Mouse (Mus musculus): ENCODE data around the gene Adarb2. TPM values are rescaled to one million over a fixed set of nuclear protein-coding genes. Genes with fewer than 3 reads are reported as not detected.

Adarb2 gene
- total RNA-seq, 1 experiment from 2014 or later, result not detected

DNA sequence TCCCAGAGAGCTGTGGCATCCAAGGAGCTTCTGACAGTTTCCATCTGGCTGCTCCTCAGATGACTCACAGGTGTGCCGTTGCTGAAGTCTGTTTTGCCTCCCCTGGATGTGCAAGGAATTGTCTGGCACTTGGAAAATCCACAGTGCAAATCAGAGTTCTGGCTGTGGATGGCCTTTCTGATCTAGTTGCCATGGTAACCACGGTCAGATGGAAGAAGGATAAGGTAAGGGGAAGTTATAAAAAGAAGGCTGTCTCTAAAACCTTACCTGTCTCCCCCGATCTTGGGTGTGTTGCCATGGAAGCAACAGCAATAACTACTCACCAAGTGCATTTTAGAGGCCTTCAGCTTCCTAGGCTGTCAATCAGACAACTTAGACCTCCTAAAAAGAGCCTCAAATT is 273.6 kb downstream of the Adarb2 start:
- no peak for ATAC-seq (replicated peaks; ENCODE audit: insufficient number of reproducible peaks, low FRiP score, low TSS enrichment, poor library complexity, severe bottlenecking)

GRCm38 (mm10) chr13:8478731-8479130 is 276.1 kb downstream of the Adarb2 start:
- no peak for ATAC-seq (replicated peaks; ENCODE audit: insufficient number of reproducible peaks, low FRiP score, low TSS enrichment, poor library complexity, severe bottlenecking)

DNA sequence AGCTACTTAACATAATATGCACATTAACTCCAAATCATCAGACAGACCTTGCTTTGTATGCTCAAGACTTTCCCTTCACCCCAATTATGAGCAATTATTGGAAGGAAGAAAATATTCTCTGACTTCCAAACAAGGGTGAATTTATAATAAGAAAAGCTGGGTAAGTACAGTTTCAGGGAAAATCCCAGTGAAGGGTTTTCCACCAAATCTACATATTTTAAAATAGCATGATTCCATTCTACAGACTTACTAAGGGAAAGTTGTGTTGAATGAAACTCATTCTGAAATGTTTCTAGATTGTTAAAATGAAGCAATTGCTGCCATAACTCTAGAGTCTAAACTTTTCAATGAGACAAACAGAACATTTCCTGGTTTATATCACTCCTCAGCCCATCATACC is 277.3 kb downstream of the Adarb2 start:
- ATAC-seq (replicated peaks; ENCODE audit: insufficient number of reproducible peaks, low FRiP score, low TSS enrichment, poor library complexity, severe bottlenecking), result no peak

- no peak for ATAC-seq (replicated peaks; ENCODE audit: insufficient number of reproducible peaks, low FRiP score, low TSS enrichment, poor library complexity, severe bottlenecking)
These were observed 278.7 kb downstream of the Adarb2 start for GRCm38 (mm10) chr13:8481347-8481746.

DNA sequence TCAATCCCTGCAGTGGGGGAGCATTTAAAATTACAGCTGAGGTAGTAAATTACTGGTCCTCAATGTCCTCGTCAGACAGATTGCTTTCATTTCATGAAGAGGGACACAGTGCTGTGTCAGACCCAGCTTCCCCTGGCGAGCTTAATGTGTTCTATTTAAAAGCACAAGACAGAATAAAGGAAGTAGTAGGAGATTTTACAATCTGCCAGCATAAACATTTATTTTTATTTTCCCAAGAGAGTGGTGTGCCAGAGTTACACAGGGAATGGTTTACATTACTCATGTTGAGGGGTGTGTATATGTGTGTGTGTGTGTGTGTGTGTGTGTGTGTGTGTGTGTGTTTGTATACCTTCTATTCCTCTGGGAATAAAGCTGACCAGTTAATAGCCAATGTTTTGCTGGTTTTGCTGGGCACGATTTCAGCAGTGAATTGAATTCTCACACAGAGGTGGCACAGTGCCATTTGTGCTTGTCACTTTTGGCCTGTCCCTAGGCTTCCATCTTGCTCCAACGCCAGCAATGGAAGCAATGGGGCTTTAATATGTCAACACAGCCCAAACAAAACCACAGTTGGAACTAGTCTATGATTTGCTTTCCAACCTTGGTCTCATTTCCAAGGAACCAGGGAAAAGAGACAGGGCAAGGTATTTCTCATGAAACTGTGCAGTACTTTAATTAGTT is 282.1 kb downstream of the Adarb2 start:
- no peak for ATAC-seq (replicated peaks; ENCODE audit: insufficient number of reproducible peaks, low FRiP score, low TSS enrichment, poor library complexity, severe bottlenecking)

- no peak for ATAC-seq (replicated peaks; ENCODE audit: insufficient number of reproducible peaks, low FRiP score, low TSS enrichment, poor library complexity, severe bottlenecking)
These were observed 285.2 kb downstream of the Adarb2 start for GRCm38 (mm10) chr13:8487756-8488434.

- no peak for ATAC-seq (replicated peaks; ENCODE audit: insufficient number of reproducible peaks, low FRiP score, low TSS enrichment, poor library complexity, severe bottlenecking)
These were observed 290.7 kb downstream of the Adarb2 start for GRCm38 (mm10) chr13:8493363-8493762.

DNA sequence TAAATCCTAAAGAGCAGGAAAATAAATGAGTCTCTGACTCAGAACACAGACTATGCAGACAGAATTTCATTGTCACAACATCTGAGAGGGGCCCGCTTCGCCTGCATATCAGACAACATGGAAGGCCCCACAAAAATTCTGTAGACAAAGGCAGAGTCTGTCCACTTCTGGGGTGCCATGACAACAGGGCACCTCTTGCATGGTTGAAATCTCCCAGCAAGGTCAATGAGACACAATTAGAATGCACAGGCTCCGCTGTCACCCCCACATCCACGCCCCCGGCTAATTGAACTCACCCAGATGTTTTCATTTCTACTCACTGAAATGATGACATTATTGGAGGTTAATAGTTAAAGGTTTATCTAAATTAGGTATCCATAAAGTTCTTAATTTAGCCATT is 296.9 kb downstream of the Adarb2 start:
- no peak for ATAC-seq (replicated peaks; ENCODE audit: insufficient number of reproducible peaks, low FRiP score, low TSS enrichment, poor library complexity, severe bottlenecking)

DNA sequence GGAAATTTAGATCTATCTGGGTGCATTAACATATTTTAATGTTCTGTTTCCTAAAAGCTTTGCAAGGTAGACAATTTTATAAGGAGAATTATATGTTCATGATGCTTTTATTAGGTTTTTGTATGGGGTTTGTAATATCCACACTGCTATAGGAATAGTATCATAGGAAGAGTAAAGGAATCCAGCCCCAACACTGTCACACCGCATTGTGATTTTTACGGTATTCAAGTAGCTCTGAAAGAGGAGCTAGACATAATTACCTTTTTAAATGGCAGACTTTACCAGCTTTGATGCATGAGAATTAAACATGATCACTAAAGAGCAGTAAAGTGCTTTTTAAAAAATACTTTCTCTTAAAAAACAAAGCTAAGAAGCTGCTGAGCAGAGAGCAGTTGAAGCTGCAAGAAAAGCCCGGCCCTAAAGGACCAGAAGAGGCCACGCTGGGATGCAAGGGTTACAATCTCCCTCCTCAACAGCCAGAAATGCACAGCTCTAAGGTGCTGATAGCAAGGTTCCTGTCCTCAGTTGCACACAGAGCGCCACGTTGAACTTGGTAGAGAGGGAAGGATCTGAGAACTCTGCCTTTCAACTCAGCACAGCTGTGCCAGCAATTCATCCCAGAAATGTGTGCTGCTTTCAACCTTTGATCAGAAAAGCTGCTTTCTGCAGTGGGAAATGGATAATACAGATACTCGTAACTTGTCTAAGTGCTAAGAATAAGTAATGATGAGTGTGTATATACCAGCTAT is 308.6 kb downstream of the Adarb2 start:
- no peak for ATAC-seq (replicated peaks; ENCODE audit: insufficient number of reproducible peaks, low FRiP score, low TSS enrichment, poor library complexity, severe bottlenecking)

DNA sequence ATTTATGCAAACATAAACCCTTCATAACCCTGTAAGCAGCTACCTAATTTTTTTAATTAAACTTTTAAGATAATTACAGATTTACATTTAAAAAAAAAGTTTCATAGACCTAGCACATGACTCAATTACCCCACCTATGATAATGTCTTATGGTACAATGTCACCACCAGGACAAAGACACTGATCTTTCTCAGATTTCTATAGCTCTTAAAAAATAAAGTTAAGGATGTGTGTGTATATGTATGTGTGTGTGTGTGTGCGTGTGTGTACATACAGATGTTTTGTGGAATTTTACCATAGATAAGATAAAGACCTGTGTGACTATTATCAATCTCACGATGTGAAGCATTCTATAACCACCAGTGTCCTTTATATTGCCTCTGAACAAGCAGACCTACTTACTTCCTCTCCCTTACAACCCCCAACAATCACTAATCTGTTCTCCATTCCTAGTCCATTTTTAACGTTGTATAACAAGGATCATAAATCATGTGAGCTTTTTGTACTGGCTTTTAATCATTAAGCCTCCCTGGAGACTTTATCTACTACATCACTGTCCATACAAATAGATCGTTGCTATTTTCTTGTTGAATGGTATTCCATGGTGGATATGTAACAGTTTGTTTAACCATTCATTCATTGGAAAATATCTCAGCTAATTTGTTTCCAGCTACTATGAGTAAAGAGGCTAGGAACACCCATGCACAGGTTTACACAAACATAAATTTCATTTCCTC is 313.5 kb downstream of the Adarb2 start:
- ATAC-seq (replicated peaks; ENCODE audit: insufficient number of reproducible peaks, low FRiP score, low TSS enrichment, poor library complexity, severe bottlenecking), result no peak

DNA sequence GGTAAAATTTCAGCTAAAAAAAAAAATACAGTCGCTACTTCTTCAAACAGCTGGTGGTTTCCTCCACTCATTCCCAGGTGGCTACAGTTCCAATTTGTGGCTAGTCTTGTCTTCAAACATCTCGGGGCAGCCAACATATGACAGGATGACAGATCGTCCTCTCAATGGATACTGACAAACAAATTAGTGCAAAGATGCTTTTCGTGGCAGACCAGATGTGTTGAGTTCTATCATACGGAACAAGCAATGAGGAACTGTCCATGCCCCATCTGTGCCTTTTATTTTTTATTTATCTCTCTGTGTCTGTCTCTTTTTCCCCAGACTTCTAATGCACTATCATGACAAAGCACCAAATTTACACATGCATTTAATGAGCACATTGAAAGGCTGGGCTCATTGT is 316.5 kb downstream of the Adarb2 start:
- ATAC-seq (replicated peaks; ENCODE audit: insufficient number of reproducible peaks, low FRiP score, low TSS enrichment, poor library complexity, severe bottlenecking), result no peak

DNA sequence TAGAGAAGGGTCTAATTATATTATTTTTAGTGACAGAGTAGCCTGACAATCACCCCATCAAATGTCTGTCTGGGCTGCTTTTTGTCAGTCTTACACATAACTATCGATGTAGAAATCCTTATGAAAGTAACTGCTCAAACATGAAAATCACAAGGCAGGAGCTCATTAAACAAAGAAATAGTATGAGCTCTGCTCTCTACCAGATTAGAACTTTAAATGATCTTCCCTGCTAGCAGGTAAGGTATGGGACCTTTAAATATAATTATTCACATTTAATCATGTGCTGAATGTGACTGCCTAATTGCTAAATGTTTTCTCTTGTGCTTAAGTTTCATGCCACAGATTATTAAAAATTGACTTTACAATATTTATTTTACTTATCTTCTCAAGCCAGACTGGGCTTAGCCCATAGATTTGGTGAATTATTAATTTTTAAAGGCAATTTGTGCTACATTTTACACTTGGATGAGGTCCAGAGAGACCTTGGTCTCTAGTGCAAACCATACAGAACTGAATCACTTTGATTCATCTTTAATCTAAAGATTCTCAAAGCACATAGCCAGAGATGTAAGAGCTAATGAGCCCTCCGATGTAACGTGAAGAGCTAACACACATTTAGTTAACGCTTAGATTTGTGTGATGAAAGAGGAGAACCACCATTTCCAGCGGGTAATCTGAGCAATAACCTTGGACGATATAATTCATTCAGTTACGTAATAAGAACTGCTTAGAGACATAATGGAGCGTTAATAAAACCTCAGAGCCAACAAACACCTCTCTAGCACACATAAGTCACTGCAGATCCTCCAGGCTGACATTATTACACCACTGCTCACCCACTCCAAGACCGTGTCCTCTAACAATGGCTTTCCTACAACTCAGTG is 323.3 kb downstream of the Adarb2 start:
- ATAC-seq (replicated peaks; ENCODE audit: insufficient number of reproducible peaks, low FRiP score, low TSS enrichment, poor library complexity, severe bottlenecking), result no peak

DNA sequence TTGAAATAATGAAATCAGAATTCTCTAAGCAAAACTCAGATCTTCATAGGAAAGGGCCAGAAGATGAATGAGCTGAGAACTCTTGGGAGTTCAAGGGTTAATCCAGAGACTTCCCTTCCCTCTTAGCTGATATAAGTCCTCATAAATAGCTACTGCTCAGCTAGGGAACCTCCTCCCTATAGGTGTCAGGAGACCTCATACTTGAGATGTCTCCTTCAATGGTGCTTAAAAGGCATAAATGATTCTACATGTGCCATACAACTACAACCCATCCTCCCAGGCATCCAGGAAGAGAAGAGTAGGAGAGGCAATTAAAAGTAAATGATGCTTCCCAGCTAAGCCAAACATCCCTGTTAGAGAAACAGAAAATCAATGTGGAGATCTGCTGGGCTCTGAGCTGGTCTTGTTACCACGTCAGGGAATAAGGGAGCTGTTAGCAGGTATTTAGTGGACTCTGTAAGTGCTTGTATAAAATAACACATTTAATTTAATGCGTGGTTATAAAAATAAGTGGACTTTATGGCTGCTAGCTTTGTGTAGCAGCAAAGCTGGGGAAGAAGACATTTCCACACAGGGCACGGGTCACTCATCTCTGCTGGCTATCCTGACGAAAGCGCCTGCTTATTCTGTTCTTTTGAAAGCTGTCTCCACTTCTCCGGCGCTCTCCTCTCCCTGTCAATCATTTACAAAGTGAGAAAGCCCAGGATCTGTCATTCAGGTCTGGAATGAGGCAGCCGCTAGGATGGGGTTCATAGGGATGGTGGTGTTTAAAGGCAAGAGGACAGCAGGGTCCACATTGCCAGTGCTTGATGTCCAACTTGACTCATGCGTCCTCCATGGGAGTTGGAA is 331.8 kb downstream of the Adarb2 start:
- no peak for ATAC-seq (replicated peaks; ENCODE audit: insufficient number of reproducible peaks, low FRiP score, low TSS enrichment, poor library complexity, severe bottlenecking)

GRCm38 (mm10) chr13:8538481-8538880 is 335.8 kb downstream of the Adarb2 start:
- ATAC-seq (replicated peaks; ENCODE audit: insufficient number of reproducible peaks, low FRiP score, low TSS enrichment, poor library complexity, severe bottlenecking), result no peak

- no peak for ATAC-seq (replicated peaks; ENCODE audit: insufficient number of reproducible peaks, low FRiP score, low TSS enrichment, poor library complexity, severe bottlenecking)
These were observed 336.2 kb downstream of the Adarb2 start for GRCm38 (mm10) chr13:8538896-8539295.

GRCm38 (mm10) chr13:8542684-8543083 is 340.0 kb downstream of the Adarb2 start:
- ATAC-seq (replicated peaks; ENCODE audit: insufficient number of reproducible peaks, low FRiP score, low TSS enrichment, poor library complexity, severe bottlenecking), result no peak

GRCm38 (mm10) chr13:8552242-8552641 is 349.6 kb downstream of the Adarb2 start:
- ATAC-seq (replicated peaks; ENCODE audit: insufficient number of reproducible peaks, low FRiP score, low TSS enrichment, poor library complexity, severe bottlenecking), result no peak

Data from monocyte, adult 5-6 weeks (primary cell).